Comparison of ENCODE assay signal across 9 mouse cellular contexts in the genomic region with DNA sequence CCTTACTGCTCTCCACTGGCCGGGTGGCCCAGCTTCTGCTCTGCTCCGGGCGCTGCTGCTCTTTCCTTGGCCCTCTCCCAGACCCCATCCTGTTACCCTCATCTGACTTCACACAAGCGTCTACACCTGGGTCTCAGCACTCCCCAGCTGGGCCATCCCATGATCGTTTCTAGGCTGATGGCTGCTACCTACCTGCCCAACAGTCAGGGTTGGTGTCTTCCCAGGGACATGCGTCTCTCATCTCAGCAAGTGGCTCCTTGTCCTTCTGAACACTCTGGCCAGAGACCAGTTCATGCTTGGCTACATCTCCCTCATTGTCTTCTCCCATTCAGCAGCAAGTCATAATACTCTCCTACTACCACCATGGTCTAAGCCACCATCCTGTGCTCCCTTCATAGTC. TPM values are rescaled to one million over a fixed set of nuclear protein-coding genes. Genes with fewer than 3 reads are reported as not detected.
DNase-seq lines count a peak whose midpoint lies in the region; ATAC-seq and TF ChIP-seq lines count a peak whose summit lies in the region.
"Had no signal": no experiment of that assay in that cellular context is flagged by ENCODE, and none has a peak within 500 bp of the region (broad histone marks: within the 10 kb centered on the region; RNA-seq: fewer than 3 reads in every experiment).

No protein-coding gene starts in this region.

- H3K27me3 ChIP-seq in embryonic facial prominence, embryonic 11.5 days (ENCODE audit: control insufficient read depth, insufficient read depth, low read length): no peaks in the 10 kb centered on the region
- H3K27me3 ChIP-seq in intestine, embryonic 14.5 days (replicated peaks; ENCODE audit: control insufficient read depth, insufficient read depth, low read length): no peaks in the 10 kb centered on the region

- H3K36me3 ChIP-seq in embryonic facial prominence, embryonic 11.5 days (replicated peaks; ENCODE audit: control insufficient read depth, insufficient read depth, low read depth, low read length): no peaks in the 10 kb centered on the region; the same call in 1 of the 2 replicates
- H3K36me3 ChIP-seq in intestine, embryonic 14.5 days (ENCODE audit: control insufficient read depth, insufficient read depth, low read length): peaks cover 23% of the 10 kb centered on the region; the same call in 1 of the 2 replicates

- peak overlapping the region; percentile 82 for H3K4me2 ChIP-seq in embryonic facial prominence, embryonic 11.5 days (ENCODE audit: low read depth, low read length)
- H3K4me2 ChIP-seq in intestine, embryonic 14.5 days (ENCODE audit: low read length): peak overlapping the region; percentile 79

- WGBS in embryonic facial prominence, embryonic 11.5 days: 96% methylated on average over 6 of the region's 6 CpGs
- 95% methylated on average over 6 of the region's 6 CpGs for WGBS in intestine, embryonic 14.5 days

- no peaks in the 10 kb centered on the region for H3K9me3 ChIP-seq in embryonic facial prominence, embryonic 11.5 days (replicated peaks; ENCODE audit: control insufficient read depth, low read length)
- H3K9me3 ChIP-seq in intestine, embryonic 14.5 days (ENCODE audit: control insufficient read depth, low read length): no peaks in the 10 kb centered on the region

- peak overlapping the region; percentile 99 for H3K27ac ChIP-seq in layer of hippocampus, adult 2 months
- H3K27ac ChIP-seq in embryonic facial prominence, embryonic 11.5 days (replicated peaks; ENCODE audit: low read depth, low read length): no peak overlapping the region
- H3K27ac ChIP-seq in intestine, embryonic 14.5 days (ENCODE audit: low read depth): peak overlapping the region; percentile 94; the same call in 1 of the 2 replicates

- no peak for ATAC-seq in embryonic facial prominence, embryonic 11.5 days (replicated peaks; ENCODE audit: insufficient number of reproducible peaks, low FRiP score, low TSS enrichment, low read depth)
- ATAC-seq in intestine, embryonic 14.5 days (replicated peaks; ENCODE audit: low FRiP score, low TSS enrichment, low read depth): no peak

- peak overlapping the region; percentile 78 for H3K4me3 ChIP-seq in layer of hippocampus, adult 2 months
- H3K4me3 ChIP-seq in embryonic facial prominence, embryonic 11.5 days (ENCODE audit: low read depth, low read length): peak overlapping the region; percentile 3; the same call in 1 of the 2 replicates
- H3K4me3 ChIP-seq in intestine, embryonic 14.5 days (ENCODE audit: low read depth, low read length): no peak overlapping the region

- H3K9ac ChIP-seq in embryonic facial prominence, embryonic 11.5 days (replicated peaks; ENCODE audit: low read length): no peak overlapping the region; the same call in none of the 2 replicates
- H3K9ac ChIP-seq in intestine, embryonic 14.5 days (ENCODE audit: low read length): peak overlapping the region; percentile 77

- TF ChIP-seq CTCF in layer of hippocampus, adult 2 months (conservative IDR thresholded peaks at IDR 0.05): no peak

- no peaks in the 10 kb centered on the region for H3K4me1 ChIP-seq in embryonic facial prominence, embryonic 11.5 days (ENCODE audit: control insufficient read depth, insufficient read depth, low read length)
- H3K4me1 ChIP-seq in intestine, embryonic 14.5 days (replicated peaks; ENCODE audit: control insufficient read depth, insufficient read depth, low read length): peaks cover 5% of the 10 kb centered on the region

- no peak for DNase-seq in layer of hippocampus, adult 2 months (ENCODE audit: low spot score in 2 of 2)
- DNase-seq in layer of hippocampus, postnatal 36 days: no peak
- DNase-seq in embryonic facial prominence, embryonic 11.5 days (ENCODE audit: low spot score): no peak
- DNase-seq in intestine, embryonic 14.5 days (ENCODE audit: low spot score): no peak
- peak; percentile 30 for DNase-seq in naive thymus-derived CD4-positive, alpha-beta T cell, adult 2 months (ENCODE audit: low read depth)
- DNase-seq in gastrocnemius, postnatal 25 days: no peak
- no peak for DNase-seq in lung, postnatal 10 days
- no peak for DNase-seq in right cerebral cortex, postnatal 25 days
- DNase-seq: kidney, postnatal 14 days had no signal

RNA-seq across cellular contexts. Expression of gene Batf2, which starts 1.1 kb away (rescaled TPM):
- total RNA-seq in layer of hippocampus, adult 2 months (2021): under 1 TPM in 1 of 2 experiments, not detected in 1; 0.29 TPM
- under 1 TPM; 0.28 to 0.60 TPM for total RNA-seq in layer of hippocampus, postnatal 36 days (2021)
- polyA plus RNA-seq in embryonic facial prominence, embryonic 11.5 days (2014; fragmentation: Nextera tagmentation; extraction: Ambion mirVana): not detected in 2 replicates
- 0.30 and 1.1 TPM in 2 replicates for polyA plus RNA-seq in intestine, embryonic 14.5 days (2014; fragmentation: Nextera tagmentation; extraction: Ambion mirVana)
- total RNA-seq in gastrocnemius, postnatal 25 days (2021): under 1 TPM; 0.19 to 0.72 TPM

RNA-seq across cellular contexts. Expression of gene Arl2, which starts 1.6 kb away (rescaled TPM):
- total RNA-seq in layer of hippocampus, adult 2 months (2021): 10 to 100 TPM; 72.1 to 76.9 TPM
- total RNA-seq in layer of hippocampus, postnatal 36 days (2021): 10 to 100 TPM; 69.1 to 73.2 TPM
- 72.8 and 81.4 TPM in 2 replicates for polyA plus RNA-seq in embryonic facial prominence, embryonic 11.5 days (2014; fragmentation: Nextera tagmentation; extraction: Ambion mirVana)
- polyA plus RNA-seq in intestine, embryonic 14.5 days (2014; fragmentation: Nextera tagmentation; extraction: Ambion mirVana): 101 and 110 TPM in 2 replicates
- 10 to 100 TPM; 53.8 to 59.2 TPM for total RNA-seq in gastrocnemius, postnatal 25 days (2021)

RNA-seq across cellular contexts. Expression of gene Snx15, which starts 11.6 kb away (rescaled TPM):
- total RNA-seq in layer of hippocampus, adult 2 months (2021): 10 to 100 TPM; 43.5 to 46.0 TPM
- 10 to 100 TPM; 40.2 to 42.5 TPM for total RNA-seq in layer of hippocampus, postnatal 36 days (2021)
- 25.4 and 30.7 TPM in 2 replicates for polyA plus RNA-seq in embryonic facial prominence, embryonic 11.5 days (2014; fragmentation: Nextera tagmentation; extraction: Ambion mirVana)
- 35.4 and 36.0 TPM in 2 replicates for polyA plus RNA-seq in intestine, embryonic 14.5 days (2014; fragmentation: Nextera tagmentation; extraction: Ambion mirVana)
- 10 to 100 TPM in 1 of 2 experiments, 1 to 10 TPM in 1; 8.7 to 12.4 TPM for total RNA-seq in gastrocnemius, postnatal 25 days (2021)

RNA-seq across cellular contexts. Expression of gene Sac3d1, which starts 21.3 kb away (rescaled TPM):
- total RNA-seq in layer of hippocampus, adult 2 months (2021): 10 to 100 TPM; 14.0 to 15.0 TPM
- 10 to 100 TPM; 14.7 to 14.9 TPM for total RNA-seq in layer of hippocampus, postnatal 36 days (2021)
- 60.7 and 68.3 TPM in 2 replicates for polyA plus RNA-seq in embryonic facial prominence, embryonic 11.5 days (2014; fragmentation: Nextera tagmentation; extraction: Ambion mirVana)
- polyA plus RNA-seq in intestine, embryonic 14.5 days (2014; fragmentation: Nextera tagmentation; extraction: Ambion mirVana): 53.9 and 59.9 TPM in 2 replicates
- 10 to 100 TPM in 1 of 2 experiments, 1 to 10 TPM in 1; 8.8 to 10.3 TPM for total RNA-seq in gastrocnemius, postnatal 25 days (2021)

RNA-seq across cellular contexts. Expression of gene Naaladl1, which starts 34.1 kb away (rescaled TPM):
- under 1 TPM in 1 of 2 experiments, not detected in 1; 0.17 TPM for total RNA-seq in layer of hippocampus, adult 2 months (2021)
- total RNA-seq in layer of hippocampus, postnatal 36 days (2021): under 1 TPM in 1 of 2 experiments, not detected in 1; 0.12 TPM
- 0.21 and 0.49 TPM in 2 replicates for polyA plus RNA-seq in embryonic facial prominence, embryonic 11.5 days (2014; fragmentation: Nextera tagmentation; extraction: Ambion mirVana)
- 4.1 and 4.4 TPM in 2 replicates for polyA plus RNA-seq in intestine, embryonic 14.5 days (2014; fragmentation: Nextera tagmentation; extraction: Ambion mirVana)
- total RNA-seq in gastrocnemius, postnatal 25 days (2021): not detected
